Mouse (Mus musculus) Patski (cell line): ENCODE measurements around the gene Hist1h2bh. TPM values are rescaled to one million over a fixed set of nuclear protein-coding genes. Genes with fewer than 3 reads are reported as not detected.
A peak's percentile ranks its signal among the peaks of the same experiment; 100 is the strongest.
"Not testable (repeated sequence)": the region's sequence is repeated elsewhere in the genome, so short reads cannot be mapped to it uniquely, and the experiment has no call there.

Experiments
- ATAC-seq: fragments of 100-300 bp; one replicate; pipeline ENCODE4 v1.8.0; 2021
- CTCF ChIA-PET: fragments of 350-600 bp; sonication (Branson Sonifier 250); formaldehyde crosslinking; loops from one replicate; lab custom pipeline; 2022; ENCODE audit warnings: inconsistent platforms; lab: Charles Lee
- POLR2A ChIA-PET: fragments of 350-600 bp; sonication (Branson Sonifier 250); formaldehyde crosslinking; loops from one replicate; lab custom pipeline; 2022; ENCODE audit warnings: antibody characterized with exemption, inconsistent platforms; lab: Charles Lee
- DNase-seq: peaks from one replicate; pipeline ENCODE4 v3.0.0-alpha.2; 2011; ENCODE audit warnings: low read depth, low spot score
- H3K27me3 ChIP-seq: fragments of 371-371 bp; one replicate; pipeline ENCODE4 v1.5.1; 2021
- CTCF ChIP-seq: fragments of 100-300 bp; IDR thresholded peaks from one replicate; pipeline ENCODE4 v1.5.1; 2021
- in situ Hi-C: fragments of 300-500 bp; cut with MboI; formaldehyde crosslinking; loops from 3 replicates; pipeline ENCODE4 v1.11.1; 2018; ENCODE audit warnings: low pct_unique_long_range_greater_than_20kb, mixed read lengths
- polyA plus RNA-seq: library from polyadenylated mRNA; unstranded; gene quantifications from one replicate; pipeline ENCODE4 v1.2.3, GENCODE M21; 2021

Gene Hist1h2bh
- 2.1 TPM for polyA plus RNA-seq

- H3K27me3 ChIP-seq, in situ Hi-C loops: not testable (repeated sequence)
- ATAC-seq (peak; percentile 94), DNase-seq (peak; percentile 83)
- ChIA-PET POLR2A (interaction anchor here (1.4 to 1.8 kb wide), 2 partner anchors 8 to 41 kb away, joined by 5 to 15 read pairs; no protein-coding TSS in a partner anchor), CTCF (interaction anchor here (1.3 kb wide), 2 partner anchors 9 kb away, joined by 3 to 4 read pairs; partner anchors contain the start of genes Hist1h1d and Hist1h2af)
Observed at GRCm38 (mm10) chr13:23542999-23543607, at the start of gene Hist1h2bh. Gene Hist1h2bh (minus strand): TSS chr13:23543392.

- ChIA-PET POLR2A (no interaction called here), CTCF (no interaction called here)
- no peak for ATAC-seq
- no peak for DNase-seq
- in situ Hi-C loops: no loop called here
- no peak for TF ChIP-seq CTCF
- no peaks in the 10 kb centered on the region for H3K27me3 ChIP-seq
Observed at GRCm38 (mm10) chr13:23592614-23593013, 49.4 kb upstream of the Hist1h2bh start.

GRCm38 (mm10) chr13:23591886-23592285 lies 48.7 kb upstream of the Hist1h2bh start:
- POLR2A ChIA-PET, H3K27me3 ChIP-seq, CTCF ChIA-PET, in situ Hi-C loops, ATAC-seq, DNase-seq: not testable (repeated sequence)

GRCm38 (mm10) chr13:23591206-23591605 lies 48.0 kb upstream of the Hist1h2bh start:
- ATAC-seq: no peak
- CTCF ChIA-PET: interaction anchor here (1.1 kb wide), 1 partner anchor 30 kb away, joined by 4 read pairs; the partner anchor contains the start of gene Hist1h2be
- in situ Hi-C loops: no loop called here
- no peaks in the 10 kb centered on the region for H3K27me3 ChIP-seq
- POLR2A ChIA-PET: interaction anchor here (0.8 to 0.9 kb wide), 2 partner anchors 9 to 14 kb away, joined by 3 read pairs; no protein-coding TSS in a partner anchor
- no peak for DNase-seq
- TF ChIP-seq CTCF: no peak

GRCm38 (mm10) chr13:23586940-23587225 lies 43.7 kb upstream of the Hist1h2bh start:
- POLR2A ChIA-PET: interaction anchor here (1.7 kb wide), 1 partner anchor 97 kb away, joined by 4 read pairs; the partner anchor contains the start of genes Hist1h2ac and Hist1h2bc
- ATAC-seq (no peak), DNase-seq (no peak)
- in situ Hi-C loops: loop anchor here (5.0 to 10.0 kb wide), 2 partner anchors 95 to 1552 kb away; partner anchors contain the start of genes Hist1h2ac, Hist1h2ah, Hist1h2bc and Hist1h2bk
- no peak for TF ChIP-seq CTCF
- no peaks in the 10 kb centered on the region for H3K27me3 ChIP-seq
- CTCF ChIA-PET: interaction anchor here (1.1 to 1.8 kb wide), 3 partner anchors 10 to 29 kb away, joined by 3 to 7 read pairs (median 5); no protein-coding TSS in a partner anchor

GRCm38 (mm10) chr13:23586099-23586939 lies 43.1 kb upstream of the Hist1h2bh start:
- POLR2A ChIA-PET: interaction anchor here (0.5 to 1.7 kb wide), 3 partner anchors 32 to 1804 kb away, joined by 3 to 4 read pairs (median 3); partner anchors contain the start of genes Hist1h2ac and Hist1h2bc
- CTCF ChIA-PET: interaction anchor here (1.1 to 1.8 kb wide), 3 partner anchors 9 to 30 kb away, joined by 3 to 7 read pairs (median 5); no protein-coding TSS in a partner anchor
- no peak for DNase-seq
- no peak for TF ChIP-seq CTCF
- in situ Hi-C loops: loop anchor here (5.0 to 10.0 kb wide), 2 partner anchors 96 to 1552 kb away; partner anchors contain the start of genes Hist1h2ac, Hist1h2ah, Hist1h2bc and Hist1h2bk
- no peak for ATAC-seq
- no peaks in the 10 kb centered on the region for H3K27me3 ChIP-seq

- in situ Hi-C loops: loop anchor here (5.0 to 10.0 kb wide), 2 partner anchors 97 to 1551 kb away; partner anchors contain the start of genes Hist1h2ac, Hist1h2ah, Hist1h2bc and Hist1h2bk
- DNase-seq: peak; percentile 86
- ATAC-seq: peak; percentile 86
- ChIA-PET POLR2A (interaction anchor here (0.8 to 2.0 kb wide), 5 partner anchors 9 to 112 kb away, joined by 3 to 6 read pairs (median 4); partner anchors contain the start of genes Hist1h2ac and Hist1h2bc), CTCF (interaction anchor here (1.8 kb wide), 1 partner anchor 12 kb away, joined by 7 read pairs; no protein-coding TSS in a partner anchor)
- not testable (repeated sequence) for H3K27me3 ChIP-seq
Observed at GRCm38 (mm10) chr13:23585442-23586098, 42.4 kb upstream of the Hist1h2bh start.

- in situ Hi-C loops: loop anchor here (5.0 to 10.0 kb wide), 2 partner anchors 97 to 1550 kb away; partner anchors contain the start of genes Hist1h2ac, Hist1h2ah, Hist1h2bc and Hist1h2bk
- DNase-seq: no peak
- ATAC-seq: no peak
- CTCF ChIA-PET: interaction anchor here (0.9 to 1.8 kb wide), 3 partner anchors 13 to 46 kb away, joined by 3 to 7 read pairs (median 4); no protein-coding TSS in a partner anchor
- H3K27me3 ChIP-seq: no peaks in the 10 kb centered on the region
- no peak for TF ChIP-seq CTCF
- POLR2A ChIA-PET: interaction anchor here (0.8 to 2.0 kb wide), 7 partner anchors 9 to 112 kb away, joined by 3 to 15 read pairs (median 4); partner anchors contain the start of genes Hist1h2be and Hist1h3e
Observed at GRCm38 (mm10) chr13:23585029-23585441, 41.8 kb upstream of the Hist1h2bh start.

GRCm38 (mm10) chr13:23584331-23584730 lies 41.1 kb upstream of the Hist1h2bh start:
- POLR2A ChIA-PET: interaction anchor here (0.8 to 2.0 kb wide), 7 partner anchors 10 to 170 kb away, joined by 3 to 15 read pairs (median 4); partner anchors contain the start of genes Hist1h2be and Hist1h3e
- TF ChIP-seq CTCF: no peak
- CTCF ChIA-PET: interaction anchor here (0.9 to 1.5 kb wide), 3 partner anchors 9 to 45 kb away, joined by 3 to 4 read pairs (median 4); no protein-coding TSS in a partner anchor
- no peaks in the 10 kb centered on the region for H3K27me3 ChIP-seq
- DNase-seq: no peak
- in situ Hi-C loops: loop anchor here (10.0 kb wide), 1 partner anchor 1550 kb away; the partner anchor contains the start of genes Hist1h2ah and Hist1h2bk
- ATAC-seq: no peak
